Mouse (Mus musculus): ENCODE results near the gene Eif6. TPM values are rescaled to one million over a fixed set of nuclear protein-coding genes. Genes with fewer than 3 reads are reported as not detected.
A peak's percentile ranks its signal among the peaks of the same experiment; 100 is the strongest.

The Eif6 gene
- polyA plus RNA-seq (2012; fragmentation: generic; extraction: Trizol), result 198 TPM

GRCm38 (mm10) chr2:155826630-155827424, at the start of gene Eif6:
TSS of gene Eif6 (minus strand) at chr2:155826925.
- Histone ChIP-seq H3ac (ENCODE audit: control insufficient read depth, insufficient read length) (peak within 1 kb of the TSS; percentile 5), H3K4me3 (peak within 1 kb of the TSS; percentile 97), H3K36me3 (ENCODE audit: control insufficient read depth, insufficient read depth) (peaks cover 16% of the 10 kb centered on the region), H3K27me3 (ENCODE audit: control insufficient read depth, insufficient read depth, insufficient read length) (no peaks in the 10 kb centered on the region), H3K79me2 (ENCODE audit: control insufficient read depth, insufficient read depth) (peaks cover 28% of the 10 kb centered on the region), H3K4me2 (ENCODE audit: low read depth) (peak within 1 kb of the TSS; percentile 93)
- TF ChIP-seq MAX (IDR thresholded peaks at IDR 0.05; ENCODE audit: low read depth), result no peak
- peak; percentile 63 for TF ChIP-seq POLR2A (IDR thresholded peaks at IDR 0.05; ENCODE audit: insufficient read length, low read depth)
- no peak for TF ChIP-seq CEBPB (IDR thresholded peaks at IDR 0.05; ENCODE audit: insufficient read depth, poor library complexity, severe bottlenecking)
- TF ChIP-seq TCF3 (IDR thresholded peaks at IDR 0.05; ENCODE audit: insufficient read length, low read depth), result no peak
- TF ChIP-seq MYOD1 (IDR thresholded peaks at IDR 0.05; ENCODE audit: control insufficient read depth in 1 of 3, insufficient read length in 2 of 3, low read depth in 2 of 3), result no peak
- TF ChIP-seq TCF12 (IDR thresholded peaks at IDR 0.05; ENCODE audit: insufficient read depth, poor library complexity, severe bottlenecking), result no peak
- no peak for TF ChIP-seq SRF (IDR thresholded peaks at IDR 0.05; ENCODE audit: control insufficient read depth, insufficient read length, low read depth)
- no peak for TF ChIP-seq MYOG (IDR thresholded peaks at IDR 0.05; ENCODE audit: control insufficient read depth in 1 of 3, insufficient read depth in 1 of 3, insufficient read length in 2 of 3, low read depth in 2 of 3)
- peak; percentile 81 for TF ChIP-seq POLR2AphosphoS2 (IDR thresholded peaks at IDR 0.05; ENCODE audit: insufficient read length, low read depth)
- no peak for TF ChIP-seq REST (IDR thresholded peaks at IDR 0.05; ENCODE audit: insufficient read depth, insufficient read length)
- TF ChIP-seq E2F4 (IDR thresholded peaks at IDR 0.05; ENCODE audit: insufficient read depth), result no peak
- TF ChIP-seq USF1 (IDR thresholded peaks at IDR 0.05; ENCODE audit: low read depth), result peak; percentile 6

- no peak overlapping the region for H3ac ChIP-seq (ENCODE audit: control insufficient read depth, insufficient read length)
- peaks cover 4% of the 10 kb centered on the region for H3K36me3 ChIP-seq (ENCODE audit: control insufficient read depth, insufficient read depth)
- H3K4me3 ChIP-seq, result no peak overlapping the region
- TF ChIP-seq REST (IDR thresholded peaks at IDR 0.05; ENCODE audit: insufficient read depth, insufficient read length) (no peak), MAX (IDR thresholded peaks at IDR 0.05; ENCODE audit: low read depth) (no peak), USF1 (IDR thresholded peaks at IDR 0.05; ENCODE audit: low read depth) (no peak), MYOD1 (IDR thresholded peaks at IDR 0.05; ENCODE audit: control insufficient read depth in 1 of 3, insufficient read length in 2 of 3, low read depth in 2 of 3) (no peak), TCF3 (IDR thresholded peaks at IDR 0.05; ENCODE audit: insufficient read length, low read depth) (no peak), TCF12 (IDR thresholded peaks at IDR 0.05; ENCODE audit: insufficient read depth, poor library complexity, severe bottlenecking) (no peak), MYOG (IDR thresholded peaks at IDR 0.05; ENCODE audit: control insufficient read depth in 1 of 3, insufficient read depth in 1 of 3, insufficient read length in 2 of 3, low read depth in 2 of 3) (no peak), E2F4 (IDR thresholded peaks at IDR 0.05; ENCODE audit: insufficient read depth) (no peak), SRF (IDR thresholded peaks at IDR 0.05; ENCODE audit: control insufficient read depth, insufficient read length, low read depth) (no peak), POLR2AphosphoS2 (IDR thresholded peaks at IDR 0.05; ENCODE audit: insufficient read length, low read depth) (no peak), POLR2A (IDR thresholded peaks at IDR 0.05; ENCODE audit: insufficient read length, low read depth) (no peak), CEBPB (IDR thresholded peaks at IDR 0.05; ENCODE audit: insufficient read depth, poor library complexity, severe bottlenecking) (no peak)
- H3K4me2 ChIP-seq (ENCODE audit: low read depth), result no peak overlapping the region
- H3K27me3 ChIP-seq (ENCODE audit: control insufficient read depth, insufficient read depth, insufficient read length), result no peaks in the 10 kb centered on the region
- no peaks in the 10 kb centered on the region for H3K79me2 ChIP-seq (ENCODE audit: control insufficient read depth, insufficient read depth)
Measured at GRCm38 (mm10) chr2:155873636-155874035, 46.9 kb upstream of the Eif6 start.

- Histone ChIP-seq H3ac (ENCODE audit: control insufficient read depth, insufficient read length) (no peak overlapping the region), H3K79me2 (ENCODE audit: control insufficient read depth, insufficient read depth) (no peaks in the 10 kb centered on the region), H3K36me3 (ENCODE audit: control insufficient read depth, insufficient read depth) (peaks cover 4% of the 10 kb centered on the region), H3K4me3 (no peak overlapping the region), H3K27me3 (ENCODE audit: control insufficient read depth, insufficient read depth, insufficient read length) (no peaks in the 10 kb centered on the region), H3K4me2 (ENCODE audit: low read depth) (no peak overlapping the region)
- TF ChIP-seq CEBPB (IDR thresholded peaks at IDR 0.05; ENCODE audit: insufficient read depth, poor library complexity, severe bottlenecking), result no peak
- no peak for TF ChIP-seq E2F4 (IDR thresholded peaks at IDR 0.05; ENCODE audit: insufficient read depth)
- no peak for TF ChIP-seq POLR2A (IDR thresholded peaks at IDR 0.05; ENCODE audit: insufficient read length, low read depth)
- no peak for TF ChIP-seq MYOG (IDR thresholded peaks at IDR 0.05; ENCODE audit: control insufficient read depth in 1 of 3, insufficient read depth in 1 of 3, insufficient read length in 2 of 3, low read depth in 2 of 3)
- peak in 1 of 3 experiments; percentile 10 for TF ChIP-seq MYOD1 (IDR thresholded peaks at IDR 0.05; ENCODE audit: control insufficient read depth in 1 of 3, insufficient read length in 2 of 3, low read depth in 2 of 3)
- TF ChIP-seq SRF (IDR thresholded peaks at IDR 0.05; ENCODE audit: control insufficient read depth, insufficient read length, low read depth), result no peak
Measured at GRCm38 (mm10) chr2:155872930-155873507, 46.3 kb upstream of the Eif6 start.

- H3K36me3 ChIP-seq (ENCODE audit: control insufficient read depth, insufficient read depth), result peaks cover 5% of the 10 kb centered on the region
- no peak overlapping the region for H3ac ChIP-seq (ENCODE audit: control insufficient read depth, insufficient read length)
- no peaks in the 10 kb centered on the region for H3K79me2 ChIP-seq (ENCODE audit: control insufficient read depth, insufficient read depth)
- TF ChIP-seq MYOG (IDR thresholded peaks at IDR 0.05; ENCODE audit: control insufficient read depth in 1 of 3, insufficient read depth in 1 of 3, insufficient read length in 2 of 3, low read depth in 2 of 3), result no peak
- no peak for TF ChIP-seq TCF3 (IDR thresholded peaks at IDR 0.05; ENCODE audit: insufficient read length, low read depth)
- no peak for TF ChIP-seq TCF12 (IDR thresholded peaks at IDR 0.05; ENCODE audit: insufficient read depth, poor library complexity, severe bottlenecking)
- TF ChIP-seq MYOD1 (IDR thresholded peaks at IDR 0.05; ENCODE audit: control insufficient read depth in 1 of 3, insufficient read length in 2 of 3, low read depth in 2 of 3), result no peak
- TF ChIP-seq E2F4 (IDR thresholded peaks at IDR 0.05; ENCODE audit: insufficient read depth), result no peak
- TF ChIP-seq POLR2AphosphoS2 (IDR thresholded peaks at IDR 0.05; ENCODE audit: insufficient read length, low read depth), result no peak
- TF ChIP-seq SRF (IDR thresholded peaks at IDR 0.05; ENCODE audit: control insufficient read depth, insufficient read length, low read depth), result no peak
- no peak for TF ChIP-seq MAX (IDR thresholded peaks at IDR 0.05; ENCODE audit: low read depth)
- TF ChIP-seq POLR2A (IDR thresholded peaks at IDR 0.05; ENCODE audit: insufficient read length, low read depth), result no peak
- TF ChIP-seq REST (IDR thresholded peaks at IDR 0.05; ENCODE audit: insufficient read depth, insufficient read length), result no peak
- no peak for TF ChIP-seq CEBPB (IDR thresholded peaks at IDR 0.05; ENCODE audit: insufficient read depth, poor library complexity, severe bottlenecking)
- TF ChIP-seq USF1 (IDR thresholded peaks at IDR 0.05; ENCODE audit: low read depth), result no peak
- H3K4me3 ChIP-seq, result no peak overlapping the region
- no peak overlapping the region for H3K4me2 ChIP-seq (ENCODE audit: low read depth)
- no peaks in the 10 kb centered on the region for H3K27me3 ChIP-seq (ENCODE audit: control insufficient read depth, insufficient read depth, insufficient read length)
Measured at GRCm38 (mm10) chr2:155872486-155872885, 45.8 kb upstream of the Eif6 start.
